Mouse (Mus musculus) intestine, postnatal 0 days (tissue): Measurements from ENCODE around the gene Gm49333. TPM values are rescaled to one million over a fixed set of nuclear protein-coding genes. Genes with fewer than 3 reads are reported as not detected.

Experiments used
- ATAC-seq: fragments of 200-750 bp; cut with Nextera tagmentation; 2 replicates; pipeline ENCODE4 v1.8.0; 2017; ENCODE audit warnings: mild to moderate bottlenecking, moderate TSS enrichment, moderate library complexity
- H3K27ac ChIP-seq: fragments of 300-500 bp; sonication (generic); 2 replicates; pipeline ENCODE4 v1.5.1; 2014; ENCODE audit warnings: mild to moderate bottlenecking, low read depth, low read length, moderate library complexity
- H3K27me3 ChIP-seq: fragments of 300-500 bp; sonication (generic); replicated peaks from 2 replicates; pipeline ENCODE4 v1.6.1; 2014; ENCODE audit warnings: low read length, mixed read lengths; ENCODE audit not compliant: control insufficient read depth, insufficient read depth
- H3K36me3 ChIP-seq: fragments of 300-500 bp; sonication (generic); 2 replicates; pipeline ENCODE4 v1.6.1; 2014; ENCODE audit warnings: mild to moderate bottlenecking, moderate library complexity; ENCODE audit not compliant: control insufficient read depth, insufficient read depth
- H3K4me1 ChIP-seq: fragments of 300-500 bp; sonication (generic); replicated peaks from 2 replicates; pipeline ENCODE4 v1.6.1; 2014; ENCODE audit warnings: antibody characterized with exemption, low read length, mixed read lengths; ENCODE audit not compliant: control insufficient read depth, insufficient read depth
- H3K4me2 ChIP-seq: fragments of 300-500 bp; sonication (generic); replicated peaks from 2 replicates; pipeline ENCODE4 v1.6.1; 2014; ENCODE audit warnings: low read depth, mild to moderate bottlenecking, moderate library complexity
- H3K4me3 ChIP-seq: fragments of 300-500 bp; sonication (generic); 2 replicates; pipeline ENCODE4 v1.5.1; 2014; ENCODE audit warnings: low read depth, low read length
- H3K9ac ChIP-seq: fragments of 300-500 bp; sonication (generic); 2 replicates; pipeline ENCODE4 v1.6.1; 2014; ENCODE audit warnings: mild to moderate bottlenecking, low read depth, low read length
- H3K9me3 ChIP-seq: fragments of 300-500 bp; sonication (generic); 2 replicates; pipeline ENCODE4 v1.6.1; 2016; ENCODE audit warnings: mixed run types; ENCODE audit not compliant: control insufficient read depth
- CTCF ChIP-seq: sonication (generic); IDR thresholded peaks from 2 replicates; pipeline ENCODE4 v1.5.1; 2016; ENCODE audit warnings: low read depth, mild to moderate bottlenecking, control low read depth, antibody characterized with exemption, moderate library complexity
- WGBS: fragments of 180-500 bp; shearing (Covaris S2); extraction: QIAGEN DNeasy Blood & Tissue Kit; methylation state at CpG from one replicate; pipeline ENCODE4 v1.1.7; 2014; 5-methylcytosine and 5-hydroxymethylcytosine counted together
- polyA plus RNA-seq: library from polyadenylated mRNA; unstranded; fragments of >200 nt; fragmentation: Nextera tagmentation; extraction: Ambion mirVana; gene quantifications from 2 replicates; pipeline ENCODE4 v1.2.1, GENCODE M21; 2015

Gm49333 gene
- polyA plus RNA-seq, 1 experiment from 2014 or later: 0.09 TPM

DNA sequence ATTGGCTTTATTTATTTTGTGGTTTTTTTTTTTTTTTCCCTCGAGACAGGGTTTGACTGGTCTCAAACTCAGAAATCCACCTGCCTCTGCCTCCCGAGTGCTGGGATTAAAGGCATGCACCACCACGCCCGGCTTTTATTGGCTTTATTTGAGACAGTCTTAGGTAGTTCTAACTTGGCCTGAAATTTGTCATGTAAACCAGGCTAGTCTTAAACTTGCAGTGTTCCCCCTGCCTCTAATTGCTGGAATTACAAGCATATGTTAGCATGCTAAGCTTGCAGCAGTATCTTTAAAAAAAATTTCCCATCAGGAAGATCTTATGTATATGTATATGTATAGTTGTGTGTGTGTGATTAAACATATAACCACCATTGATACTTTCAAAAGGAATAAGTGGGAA is 65.3 kb downstream of the Gm49333 start:
- Histone ChIP-seq H3K4me2 (no peak overlapping the region), H3K27me3 (no peaks in the 10 kb centered on the region), H3K9ac (no peak overlapping the region), H3K4me3 (no peak overlapping the region), H3K36me3 (peaks cover 63% of the 10 kb centered on the region), H3K27ac (no peak overlapping the region), H3K4me1 (no peaks in the 10 kb centered on the region; the same call in 1 of the 2 replicates), H3K9me3 (no peaks in the 10 kb centered on the region)
- ATAC-seq: no peak
- TF ChIP-seq CTCF: peak; percentile 29; the same call in 1 of the 2 replicates
- 56% methylated on average over 4 of the region's 4 CpGs for WGBS

DNA sequence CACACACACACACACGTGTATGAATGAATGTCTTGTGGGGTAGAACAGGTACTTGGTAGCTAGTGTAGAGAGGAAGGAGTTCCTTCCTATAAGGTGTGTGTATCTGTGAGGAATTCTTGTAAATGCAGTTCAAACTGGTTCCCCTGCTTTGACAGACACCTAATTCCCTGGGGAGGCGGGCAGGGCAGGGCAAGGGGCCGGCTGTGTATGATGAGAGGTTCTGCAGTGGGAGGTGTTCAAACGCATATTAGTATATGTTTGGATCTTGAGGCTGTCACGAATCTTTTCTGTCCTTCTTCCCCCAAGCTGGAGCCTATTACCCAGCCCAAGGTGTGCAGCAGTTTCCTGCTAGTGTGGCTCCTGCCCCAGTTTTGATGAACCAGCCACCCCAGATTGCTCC is 66.0 kb downstream of the Gm49333 start:
- no peak overlapping the region; the same call in 1 of the 2 replicates for H3K9ac ChIP-seq
- no peak overlapping the region for H3K4me2 ChIP-seq
- H3K27ac ChIP-seq: no peak overlapping the region
- no peak overlapping the region for H3K4me3 ChIP-seq
- H3K36me3 ChIP-seq: peaks cover 70% of the 10 kb centered on the region
- TF ChIP-seq CTCF: no peak
- no peak for ATAC-seq
- H3K4me1 ChIP-seq: no peaks in the 10 kb centered on the region; the same call in 1 of the 2 replicates
- WGBS: 82% methylated on average over 5 of the region's 5 CpGs
- H3K27me3 ChIP-seq: no peaks in the 10 kb centered on the region
- H3K9me3 ChIP-seq: no peaks in the 10 kb centered on the region

DNA sequence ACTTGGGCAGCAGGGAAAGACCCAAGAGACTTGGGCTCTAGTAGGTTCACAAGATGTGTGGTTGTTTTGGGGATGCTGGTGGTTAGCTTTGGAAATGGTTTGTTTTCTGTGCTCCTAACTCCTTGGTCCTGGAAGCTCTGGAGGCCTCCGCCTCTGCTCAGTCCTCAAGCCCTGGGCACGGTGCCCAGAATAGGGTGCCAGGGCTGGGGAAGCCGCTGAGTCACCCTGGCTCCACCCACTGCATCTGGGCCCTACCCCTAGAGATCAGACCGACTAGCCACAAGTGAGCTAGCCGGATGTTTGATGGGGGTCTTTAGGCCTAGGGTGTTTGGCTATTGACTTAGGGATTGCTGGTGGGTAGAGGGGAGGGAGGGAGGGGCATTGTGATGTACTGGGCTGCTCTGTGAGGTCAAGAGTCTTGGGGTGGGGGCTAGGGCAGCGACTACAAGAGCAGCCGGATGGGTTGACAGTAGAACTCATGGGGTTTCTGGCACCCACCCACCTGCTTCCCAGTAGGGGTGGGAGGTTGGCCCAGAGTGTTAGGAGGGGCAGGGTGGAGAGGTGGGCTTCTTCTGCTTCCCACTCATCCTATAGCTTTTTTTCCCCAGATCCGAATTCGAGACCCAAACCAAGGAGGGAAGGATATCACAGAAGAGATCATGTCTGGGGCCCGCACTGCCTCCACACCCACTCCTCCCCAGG is 66.7 kb downstream of the Gm49333 start:
- H3K4me2 ChIP-seq: no peak overlapping the region
- no peak for ATAC-seq
- H3K27ac ChIP-seq: no peak overlapping the region; the same call in 1 of the 2 replicates

DNA sequence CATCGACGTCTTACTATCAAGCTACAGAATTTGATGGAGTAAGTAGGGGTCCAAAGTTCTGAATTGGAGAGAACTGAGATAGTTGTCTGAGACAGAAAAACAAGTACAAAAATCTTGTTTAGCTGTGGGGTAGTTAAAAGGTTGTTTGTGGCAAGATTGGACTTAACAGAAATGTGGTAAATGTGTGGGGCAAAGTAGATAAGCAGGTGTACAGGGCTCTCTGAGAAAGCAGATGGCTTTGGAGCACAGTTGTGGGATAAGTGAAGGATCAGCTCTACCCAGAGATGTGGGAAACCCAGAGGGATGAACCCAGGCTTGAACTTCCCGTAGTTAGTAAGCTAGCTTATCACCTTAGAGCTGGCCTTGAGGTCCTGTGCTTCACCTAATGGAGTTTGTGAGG is 79.4 kb downstream of the Gm49333 start:
- H3K9ac ChIP-seq: no peak overlapping the region
- ATAC-seq: no peak
- no peak overlapping the region for H3K27ac ChIP-seq
- no peaks in the 10 kb centered on the region for H3K4me1 ChIP-seq
- H3K9me3 ChIP-seq: no peaks in the 10 kb centered on the region
- H3K27me3 ChIP-seq: no peaks in the 10 kb centered on the region
- TF ChIP-seq CTCF: no peak
- no peak overlapping the region for H3K4me3 ChIP-seq
- WGBS: 82% methylated on average over 3 of the region's 3 CpGs
- peaks cover 61% of the 10 kb centered on the region for H3K36me3 ChIP-seq
- H3K4me2 ChIP-seq: no peak overlapping the region

More for the DNA sequence above, 66.7 kb downstream of the Gm49333 start:
- Histone ChIP-seq H3K36me3 (peaks cover 78% of the 10 kb centered on the region), H3K9ac (no peak overlapping the region), H3K4me3 (no peak overlapping the region), H3K4me1 (no peaks in the 10 kb centered on the region; the same call in 1 of the 2 replicates), H3K27me3 (no peaks in the 10 kb centered on the region), H3K9me3 (no peaks in the 10 kb centered on the region)
- 55% methylated on average over 10 of the region's 10 CpGs for WGBS
- TF ChIP-seq CTCF: no peak

DNA sequence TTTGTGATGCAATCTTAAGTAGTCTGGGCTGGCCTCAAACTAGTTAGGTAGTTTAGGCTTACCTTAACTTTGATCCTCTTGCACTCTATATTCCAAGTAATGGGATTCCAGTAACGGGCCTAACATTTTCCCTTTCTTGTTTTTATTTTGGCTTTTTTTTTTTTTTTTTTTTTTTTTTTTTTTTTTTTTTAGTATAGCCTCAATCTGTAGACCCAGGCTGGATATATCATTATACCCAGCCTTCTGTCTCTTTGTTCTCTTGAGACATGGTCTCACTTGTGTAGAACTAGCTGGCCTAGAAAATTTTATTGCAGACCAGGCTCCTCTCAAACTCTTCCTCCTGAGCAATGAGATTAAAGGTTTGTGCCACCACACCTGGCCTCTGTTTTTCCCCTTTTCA is 80.2 kb downstream of the Gm49333 start:
- no peak overlapping the region for H3K27ac ChIP-seq
- 72% methylated on average over 1 of the region's 1 CpGs for WGBS
- no peak for ATAC-seq
- H3K4me3 ChIP-seq: no peak overlapping the region
- no peaks in the 10 kb centered on the region for H3K4me1 ChIP-seq
- no peaks in the 10 kb centered on the region for H3K9me3 ChIP-seq
- no peak for TF ChIP-seq CTCF
- peaks cover 53% of the 10 kb centered on the region for H3K36me3 ChIP-seq
- H3K4me2 ChIP-seq: no peak overlapping the region
- H3K9ac ChIP-seq: no peak overlapping the region
- no peaks in the 10 kb centered on the region for H3K27me3 ChIP-seq

DNA sequence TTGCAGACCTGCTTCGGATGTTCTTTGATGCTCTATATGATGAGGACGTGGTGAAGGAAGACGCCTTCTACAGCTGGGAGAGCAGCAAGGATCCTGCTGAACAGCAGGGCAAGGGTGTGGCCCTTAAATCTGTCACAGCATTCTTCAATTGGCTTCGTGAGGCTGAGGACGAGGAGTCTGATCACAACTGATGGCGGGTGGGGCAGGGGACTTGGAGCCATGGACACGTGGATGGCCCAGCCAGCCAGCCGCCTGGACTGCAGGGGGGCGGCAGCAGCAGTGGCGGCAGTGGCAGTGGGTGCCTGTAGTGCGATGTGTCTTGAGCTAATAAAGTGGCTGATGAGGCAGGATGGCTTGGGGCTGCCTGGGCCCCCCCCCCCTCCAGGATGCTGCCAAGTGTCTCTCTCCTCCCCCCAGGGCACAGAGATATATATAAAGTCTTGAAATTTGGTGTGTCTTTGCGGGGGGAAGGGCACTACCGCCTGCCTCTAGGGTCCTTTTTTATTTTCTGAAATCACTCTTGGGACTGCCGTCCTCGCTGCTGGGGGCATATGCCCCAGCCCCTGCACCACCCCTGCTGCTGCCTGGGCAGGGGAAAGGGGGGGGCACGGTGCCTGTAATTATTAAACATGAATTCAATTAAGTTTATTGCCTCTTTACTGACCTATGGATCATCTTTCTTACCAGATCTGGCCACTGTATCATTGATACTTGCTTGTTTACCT is 81.0 kb downstream of the Gm49333 start:
- Histone ChIP-seq H3K4me3 (no peak overlapping the region; the same call in 1 of the 2 replicates), H3K9me3 (no peaks in the 10 kb centered on the region), H3K4me2 (peak overlapping the region; percentile 85; the same call in 1 of the 2 replicates), H3K36me3 (peaks cover 45% of the 10 kb centered on the region), H3K9ac (no peak overlapping the region), H3K27me3 (no peaks in the 10 kb centered on the region), H3K27ac (no peak overlapping the region), H3K4me1 (no peaks in the 10 kb centered on the region)
- ATAC-seq: no peak
- no peak for TF ChIP-seq CTCF
- WGBS: 48% methylated on average over 16 of the region's 16 CpGs
